Mouse (Mus musculus): ENCODE data around the gene Ugt1a7c. TPM values are rescaled to one million over a fixed set of nuclear protein-coding genes. Genes with fewer than 3 reads are reported as not detected.
"Not testable (repeated sequence)": the region's sequence is repeated elsewhere in the genome, so short reads cannot be mapped to it uniquely, and the experiment has no call there.

Ugt1a7c gene
- polyA plus RNA-seq, 1 experiment from 2014 or later, result 1.5 TPM

DNA sequence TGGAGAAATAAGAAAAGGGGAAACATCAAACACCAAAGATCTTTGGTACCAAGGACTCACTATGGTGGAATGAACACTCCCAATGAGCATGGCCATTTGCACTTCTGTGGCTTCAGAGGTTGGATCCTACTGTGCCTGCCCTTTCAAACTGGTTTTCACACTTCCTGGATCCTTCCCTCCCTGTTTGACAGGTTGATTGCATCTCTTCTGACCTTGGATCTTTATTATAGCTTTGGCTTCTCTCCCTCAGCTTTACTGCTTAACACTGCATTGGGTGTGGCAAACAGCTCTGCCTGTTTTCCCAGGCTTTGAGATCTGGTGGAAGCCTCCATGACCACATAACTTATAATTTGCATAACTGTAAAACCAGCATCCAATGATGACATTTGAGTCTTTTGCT is 125.5 kb downstream of the Ugt1a7c start:
- ATAC-seq (ENCODE audit: insufficient read depth) (no peak), DNase-seq (no peak)
- no peak for TF ChIP-seq CTCF (IDR thresholded peaks at IDR 0.05; ENCODE audit: low read depth)
- H3K36me3 ChIP-seq (ENCODE audit: insufficient read depth), result no peaks in the 10 kb centered on the region
- no peak overlapping the region for H3K27ac ChIP-seq (ENCODE audit: low read depth)
- no peaks in the 10 kb centered on the region for H3K27me3 ChIP-seq (ENCODE audit: insufficient read depth, low read length)
- H3K9ac ChIP-seq, result no peak overlapping the region
- no peak overlapping the region for H3K4me3 ChIP-seq (ENCODE audit: low read depth, low read length)
- H3K9me3 ChIP-seq (ENCODE audit: low read depth, low read length), result peaks cover 26% of the 10 kb centered on the region
- H3K4me1 ChIP-seq (ENCODE audit: insufficient read depth), result no peaks in the 10 kb centered on the region
- H3K4me2 ChIP-seq, result no peak overlapping the region

DNA sequence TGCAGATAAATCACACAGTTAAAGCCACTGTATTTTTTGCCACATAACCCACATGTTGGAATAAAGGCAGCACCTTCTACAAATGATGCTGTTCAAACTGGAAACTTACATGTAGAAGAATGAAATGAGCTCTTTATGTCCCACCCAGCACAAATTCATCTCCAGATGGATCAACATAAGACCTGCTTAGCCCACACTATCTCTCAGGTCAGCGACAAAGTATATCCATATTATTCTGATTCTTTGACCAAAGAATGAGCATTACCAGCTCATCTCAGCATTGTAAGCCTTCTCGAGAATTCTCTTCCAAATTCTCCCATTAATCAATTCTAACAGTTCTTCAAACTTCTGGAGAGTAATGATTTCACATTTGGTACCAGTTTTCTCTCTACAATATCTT is 127.4 kb downstream of the Ugt1a7c start:
- Histone ChIP-seq H3K36me3 (ENCODE audit: insufficient read depth) (no peaks in the 10 kb centered on the region), H3K4me2 (no peak overlapping the region), H3K27ac (ENCODE audit: low read depth) (no peak overlapping the region), H3K9ac (no peak overlapping the region), H3K4me3 (ENCODE audit: low read depth, low read length) (no peak overlapping the region), H3K4me1 (ENCODE audit: insufficient read depth) (no peaks in the 10 kb centered on the region), H3K27me3 (ENCODE audit: insufficient read depth, low read length) (no peaks in the 10 kb centered on the region), H3K9me3 (ENCODE audit: low read depth, low read length) (peaks cover 28% of the 10 kb centered on the region)
- ATAC-seq (ENCODE audit: insufficient read depth) (no peak), DNase-seq (no peak)
- WGBS, result 39% methylated on average over 2 of the region's 2 CpGs
- TF ChIP-seq CTCF (IDR thresholded peaks at IDR 0.05; ENCODE audit: low read depth), result no peak

DNA sequence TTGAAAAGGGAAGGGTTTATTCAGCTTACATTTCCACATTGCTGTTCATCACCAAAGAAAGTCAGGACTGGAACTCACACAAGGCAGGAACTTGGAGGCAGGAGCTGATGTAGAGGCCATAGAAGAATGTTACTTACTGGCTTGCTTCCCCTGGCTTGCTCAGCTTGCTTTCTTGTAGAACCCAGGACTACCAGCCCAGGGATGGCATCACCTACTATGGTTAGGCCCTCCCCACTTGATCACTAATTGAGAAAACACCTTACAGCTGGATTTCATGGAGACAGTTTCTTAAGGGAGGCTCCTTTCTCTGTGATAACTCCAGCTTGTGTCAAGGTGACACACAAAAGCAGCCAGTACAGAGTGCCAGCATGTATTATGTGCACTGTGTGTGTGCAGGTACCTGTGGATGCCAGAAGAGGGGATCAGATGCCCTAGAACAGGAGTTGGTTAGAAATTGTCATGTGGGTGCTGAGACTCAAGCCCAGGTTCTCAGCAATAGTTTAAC is 128.2 kb downstream of the Ugt1a7c start:
- H3K9ac ChIP-seq; DNase-seq; ATAC-seq (ENCODE audit: insufficient read depth); H3K36me3 ChIP-seq (ENCODE audit: insufficient read depth); H3K27ac ChIP-seq (ENCODE audit: low read depth); H3K4me3 ChIP-seq (ENCODE audit: low read depth, low read length); H3K4me1 ChIP-seq (ENCODE audit: insufficient read depth); H3K4me2 ChIP-seq; H3K27me3 ChIP-seq (ENCODE audit: insufficient read depth, low read length): not testable (repeated sequence)
- peaks cover 31% of the 10 kb centered on the region for H3K9me3 ChIP-seq (ENCODE audit: low read depth, low read length)

DNA sequence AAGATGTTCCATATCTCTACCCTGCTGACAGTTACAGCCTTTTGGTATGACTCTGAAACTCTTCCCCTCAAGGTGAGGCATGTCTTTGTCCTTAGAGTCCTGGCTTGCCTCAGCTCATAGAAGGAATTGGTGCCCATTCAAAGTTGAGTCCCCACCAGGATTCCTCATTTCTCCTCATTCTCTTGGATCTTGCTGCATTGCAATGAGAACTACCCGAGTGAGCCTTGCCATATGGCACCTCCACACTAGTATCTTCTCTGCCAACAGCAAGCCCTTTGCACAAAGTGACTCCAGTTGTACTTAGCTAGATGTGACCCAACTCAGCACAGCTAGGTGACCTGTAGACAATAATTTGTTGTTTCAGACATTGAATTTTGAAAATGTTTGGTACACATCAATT is 128.7 kb downstream of the Ugt1a7c start:
- DNase-seq (no peak), ATAC-seq (ENCODE audit: insufficient read depth) (no peak)
- Histone ChIP-seq H3K4me2 (no peak overlapping the region), H3K4me3 (ENCODE audit: low read depth, low read length) (no peak overlapping the region), H3K27me3 (ENCODE audit: insufficient read depth, low read length) (no peaks in the 10 kb centered on the region), H3K9me3 (ENCODE audit: low read depth, low read length) (peaks cover 36% of the 10 kb centered on the region), H3K4me1 (ENCODE audit: insufficient read depth) (no peaks in the 10 kb centered on the region), H3K36me3 (ENCODE audit: insufficient read depth) (no peaks in the 10 kb centered on the region), H3K9ac (no peak overlapping the region), H3K27ac (ENCODE audit: low read depth) (no peak overlapping the region)
- no peak for TF ChIP-seq CTCF (IDR thresholded peaks at IDR 0.05; ENCODE audit: low read depth)
- WGBS, result 41% methylated on average over 1 of the region's 1 CpGs

DNA sequence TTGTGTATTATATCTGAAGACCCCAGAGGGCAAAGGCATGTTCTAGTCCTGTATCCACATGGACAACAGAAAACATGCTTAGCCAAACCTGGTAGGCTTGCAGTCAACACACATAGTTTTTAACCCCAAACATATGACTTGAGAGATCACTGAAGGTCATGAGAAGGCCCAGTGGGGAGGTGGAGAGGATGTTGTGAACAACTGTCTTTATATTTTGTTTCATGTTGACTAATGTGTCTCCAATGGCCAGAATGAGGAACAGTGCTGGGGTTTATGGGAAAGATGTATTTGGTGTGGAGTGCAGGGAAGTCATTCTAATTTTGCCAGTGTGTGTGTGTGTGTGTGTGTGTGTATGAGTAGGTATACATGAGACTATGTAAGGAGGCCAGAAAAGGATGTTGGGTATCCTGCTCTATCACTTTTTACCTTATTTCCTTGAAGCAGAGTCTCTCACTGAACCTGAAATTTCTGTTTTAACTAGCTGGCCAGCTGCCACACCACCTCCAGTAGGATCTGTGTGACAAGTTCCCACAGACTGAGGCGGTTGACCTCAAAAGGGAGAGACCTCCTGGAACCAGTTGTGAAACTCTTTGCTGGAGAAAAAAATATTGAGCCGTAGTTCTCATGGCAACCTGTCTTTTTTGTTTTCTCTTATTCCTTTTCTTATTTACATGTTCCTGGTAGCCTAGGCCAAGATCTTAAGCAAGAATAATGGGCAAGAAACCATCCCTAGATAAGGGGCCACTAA is 129.3 kb downstream of the Ugt1a7c start:
- no peak overlapping the region for H3K9ac ChIP-seq
- 65% methylated on average over 2 of the region's 2 CpGs for WGBS
- no peaks in the 10 kb centered on the region for H3K27me3 ChIP-seq (ENCODE audit: insufficient read depth, low read length)
- no peak overlapping the region for H3K27ac ChIP-seq (ENCODE audit: low read depth)
- H3K36me3 ChIP-seq (ENCODE audit: insufficient read depth), result no peaks in the 10 kb centered on the region
- H3K4me1 ChIP-seq (ENCODE audit: insufficient read depth), result no peaks in the 10 kb centered on the region
- TF ChIP-seq CTCF (IDR thresholded peaks at IDR 0.05; ENCODE audit: low read depth), result no peak
- ATAC-seq (ENCODE audit: insufficient read depth), result no peak
- no peak for DNase-seq
- H3K9me3 ChIP-seq (ENCODE audit: low read depth, low read length), result peaks cover 41% of the 10 kb centered on the region
- H3K4me2 ChIP-seq, result no peak overlapping the region
- H3K4me3 ChIP-seq (ENCODE audit: low read depth, low read length), result no peak overlapping the region

DNA sequence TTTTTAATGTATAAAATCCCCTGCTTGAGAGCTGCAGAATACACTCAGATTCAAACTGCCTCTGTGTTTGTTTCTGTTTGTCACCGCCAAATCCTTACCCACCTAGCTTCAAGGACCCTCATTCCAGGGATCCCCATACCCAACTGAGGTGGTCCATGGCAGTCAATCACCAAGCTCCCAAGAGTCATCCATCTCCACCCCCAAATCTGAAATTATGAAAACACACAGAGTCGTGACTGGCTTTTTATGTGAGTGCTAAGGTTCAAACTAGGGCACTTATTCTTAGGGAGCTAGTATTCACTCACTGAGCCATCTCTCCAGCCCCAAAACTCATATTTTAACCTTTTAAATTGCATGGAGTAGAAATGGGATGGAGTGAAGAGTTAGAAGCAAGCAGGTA is 130.4 kb downstream of the Ugt1a7c start:
- DNase-seq; H3K9ac ChIP-seq; H3K4me3 ChIP-seq (ENCODE audit: low read depth, low read length); H3K4me1 ChIP-seq (ENCODE audit: insufficient read depth); H3K36me3 ChIP-seq (ENCODE audit: insufficient read depth); H3K27me3 ChIP-seq (ENCODE audit: insufficient read depth, low read length); ATAC-seq (ENCODE audit: insufficient read depth); H3K27ac ChIP-seq (ENCODE audit: low read depth); H3K4me2 ChIP-seq: not testable (repeated sequence)
- 41% methylated on average over 2 of the region's 2 CpGs for WGBS
- H3K9me3 ChIP-seq (ENCODE audit: low read depth, low read length), result peaks cover 52% of the 10 kb centered on the region

DNA sequence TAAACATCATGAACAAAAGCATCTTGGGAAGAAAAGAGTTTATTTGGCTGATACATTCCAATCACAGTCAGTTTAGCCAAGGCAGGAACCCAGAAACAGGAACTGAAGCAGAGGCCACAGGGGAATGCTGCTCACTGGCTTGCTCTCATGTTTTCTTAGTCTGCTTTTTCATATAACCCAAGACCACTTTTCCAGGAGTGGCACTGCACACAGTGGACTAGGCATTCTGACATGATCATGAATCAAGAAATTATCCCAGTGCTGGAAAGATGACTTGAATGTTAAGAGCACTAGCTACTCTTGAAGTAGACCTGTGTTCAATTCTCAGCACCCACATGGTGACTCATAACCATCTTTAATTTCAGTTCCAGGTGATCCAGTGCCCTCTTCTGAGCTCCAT is 130.9 kb downstream of the Ugt1a7c start:
- peaks cover 56% of the 10 kb centered on the region for H3K9me3 ChIP-seq (ENCODE audit: low read depth, low read length)

More for the DNA sequence above, 130.9 kb downstream of the Ugt1a7c start:
- H3K27me3 ChIP-seq (ENCODE audit: insufficient read depth, low read length), result no peaks in the 10 kb centered on the region
- DNase-seq (no peak), ATAC-seq (ENCODE audit: insufficient read depth) (no peak)
- H3K4me1 ChIP-seq (ENCODE audit: insufficient read depth), result no peaks in the 10 kb centered on the region
- TF ChIP-seq CTCF (IDR thresholded peaks at IDR 0.05; ENCODE audit: low read depth), result no peak
- no peak overlapping the region for H3K4me2 ChIP-seq
- H3K36me3 ChIP-seq (ENCODE audit: insufficient read depth), result no peaks in the 10 kb centered on the region
- H3K4me3 ChIP-seq (ENCODE audit: low read depth, low read length), result no peak overlapping the region
- no peak overlapping the region for H3K9ac ChIP-seq
- H3K27ac ChIP-seq (ENCODE audit: low read depth), result no peak overlapping the region

All from lung, embryonic 14.5 days (tissue).